Comparison of ENCODE assay signal across 20 mouse cellular contexts in genomic region chr4:33731837-33732236, GRCm38 (mm10).
"Had no signal": no experiment of that assay in that cellular context is flagged by ENCODE, and none has a peak within 500 bp of the region (broad histone marks: within the 10 kb centered on the region; RNA-seq: fewer than 3 reads in every experiment).

No protein-coding gene starts in this region.

- H3K27ac ChIP-seq: limb, embryonic 12.5 days; limb, embryonic 15.5 days; liver, embryonic 14.5 days; macrophage; midbrain, embryonic 12.5 days; midbrain, embryonic 15.5 days; neural tube, embryonic 12.5 days; neural tube, embryonic 15.5 days; stomach, postnatal 0 days had no signal

- DNase-seq: kidney, postnatal 14 days; kidney, postnatal 4 days; left cerebral cortex, postnatal 4 days; liver, postnatal 0 days; lung, embryonic 14.5 days; right cerebral cortex, adult 18-20 months; right cerebral cortex, postnatal 14 days; right cerebral cortex, postnatal 4 days; thymus, postnatal 25 days had no signal

- ATAC-seq: liver, postnatal 0 days; lung, postnatal 0 days; midbrain, embryonic 15.5 days had no signal

- H3K4me1 ChIP-seq: neural tube, embryonic 12.5 days had no signal

- H3K9ac ChIP-seq: limb, embryonic 12.5 days; limb, embryonic 15.5 days; liver, embryonic 14.5 days; liver, postnatal 0 days; lung, embryonic 14.5 days; midbrain, embryonic 12.5 days; midbrain, embryonic 15.5 days; neural tube, embryonic 12.5 days; neural tube, embryonic 15.5 days had no signal

- H3K9me3 ChIP-seq: limb, embryonic 12.5 days; limb, embryonic 15.5 days; midbrain, embryonic 12.5 days; midbrain, embryonic 15.5 days; neural tube, embryonic 12.5 days; neural tube, embryonic 15.5 days had no signal

- H3K4me3 ChIP-seq: limb, embryonic 12.5 days; limb, embryonic 15.5 days; midbrain, embryonic 12.5 days; midbrain, embryonic 15.5 days; neural tube, embryonic 12.5 days; neural tube, embryonic 15.5 days had no signal

- H3K36me3 ChIP-seq: limb, embryonic 12.5 days; limb, embryonic 15.5 days; midbrain, embryonic 12.5 days; midbrain, embryonic 15.5 days; neural tube, embryonic 12.5 days; neural tube, embryonic 15.5 days had no signal

- H3K4me2 ChIP-seq: limb, embryonic 12.5 days; limb, embryonic 15.5 days; liver, embryonic 11.5 days; lung, embryonic 14.5 days; midbrain, embryonic 12.5 days; midbrain, embryonic 15.5 days; neural tube, embryonic 12.5 days; neural tube, embryonic 15.5 days had no signal

- H3K27me3 ChIP-seq: limb, embryonic 12.5 days; limb, embryonic 15.5 days; midbrain, embryonic 12.5 days; neural tube, embryonic 12.5 days; neural tube, embryonic 15.5 days had no signal
